Mouse (Mus musculus): Measurements from ENCODE around the gene Cldn2. TPM values are rescaled to one million over a fixed set of nuclear protein-coding genes. Genes with fewer than 3 reads are reported as not detected.

Cldn2 gene
- polyA plus RNA-seq, 1 experiment from 2014 or later, result 0.56 TPM

Other genes starting within 250 kb of the Cldn2 start
- 2.5 and 2.9 TPM in 2 replicates for gene Rnf128, start 237.5 kb upstream of the Cldn2 start, polyA plus RNA-seq (2014; fragmentation: Nextera tagmentation; extraction: Ambion mirVana)
- gene Tbc1d8b, start 115.8 kb upstream of the Cldn2 start, polyA plus RNA-seq (2014; fragmentation: Nextera tagmentation; extraction: Ambion mirVana), result 0.36 and 0.53 TPM in 2 replicates
- gene Gm15013, start 86.3 kb upstream of the Cldn2 start, polyA plus RNA-seq (2014; fragmentation: Nextera tagmentation; extraction: Ambion mirVana), result not detected in 2 replicates
- not detected in 2 replicates for gene Ripply1, start 18.5 kb upstream of the Cldn2 start, polyA plus RNA-seq (2014; fragmentation: Nextera tagmentation; extraction: Ambion mirVana)
- 2.0 and 3.1 TPM in 2 replicates for gene Morc4, start 70.8 kb downstream of the Cldn2 start, polyA plus RNA-seq (2014; fragmentation: Nextera tagmentation; extraction: Ambion mirVana)
- gene Rbm41, start 197.8 kb downstream of the Cldn2 start, polyA plus RNA-seq (2014; fragmentation: Nextera tagmentation; extraction: Ambion mirVana), result 6.9 and 10.6 TPM in 2 replicates

Measured in forebrain, embryonic 14.5 days (tissue).